Mouse (Mus musculus): ENCODE measurements around the gene Dcbld2. TPM values are rescaled to one million over a fixed set of nuclear protein-coding genes. Genes with fewer than 3 reads are reported as not detected.

Dcbld2 gene
- total RNA-seq, 2 experiments from 2014 or later: 10.7 to 11.1 TPM

GRCm38 (mm10) chr16:58409825-58410224 is 1.6 kb downstream of the Dcbld2 start:
- peak in 1 of 2 experiments; percentile 10 for DNase-seq (ENCODE audit: low spot score in 2 of 2)
- H3K4me3 ChIP-seq: peak overlapping the region; percentile 60
- TF ChIP-seq CTCF (conservative IDR thresholded peaks at IDR 0.05): peak; percentile 30
- H3K27ac ChIP-seq: no peak overlapping the region

- TF ChIP-seq CTCF (conservative IDR thresholded peaks at IDR 0.05): no peak
These were observed 6.6 kb downstream of the Dcbld2 start for GRCm38 (mm10) chr16:58414801-58415200.

GRCm38 (mm10) chr16:58415500-58415899 is 7.3 kb downstream of the Dcbld2 start:
- no peak overlapping the region for H3K4me3 ChIP-seq
- DNase-seq (ENCODE audit: low spot score in 2 of 2): no peak
- no peak overlapping the region for H3K27ac ChIP-seq
- no peak for TF ChIP-seq CTCF (conservative IDR thresholded peaks at IDR 0.05)

More at GRCm38 (mm10) chr16:58414801-58415200, 6.6 kb downstream of the Dcbld2 start:
- DNase-seq (ENCODE audit: low spot score in 2 of 2): no peak
- no peak overlapping the region for H3K27ac ChIP-seq
- H3K4me3 ChIP-seq: no peak overlapping the region

GRCm38 (mm10) chr16:58421696-58422354 is 13.6 kb downstream of the Dcbld2 start:
- Histone ChIP-seq H3K27ac (peak overlapping the region; percentile 15; the same call in 1 of the 2 replicates), H3K4me3 (no peak overlapping the region)
- TF ChIP-seq CTCF (conservative IDR thresholded peaks at IDR 0.05): no peak
- DNase-seq (ENCODE audit: low spot score in 2 of 2): peak; percentile 17 to 29

- TF ChIP-seq CTCF (conservative IDR thresholded peaks at IDR 0.05): no peak
- Histone ChIP-seq H3K27ac (no peak overlapping the region), H3K4me3 (no peak overlapping the region)
- no peak for DNase-seq (ENCODE audit: low spot score in 2 of 2)
These were observed 22.0 kb downstream of the Dcbld2 start for GRCm38 (mm10) chr16:58430246-58430645.

- H3K27ac ChIP-seq: no peak overlapping the region
- TF ChIP-seq CTCF (conservative IDR thresholded peaks at IDR 0.05): no peak
- DNase-seq (ENCODE audit: low spot score in 2 of 2): no peak
- H3K4me3 ChIP-seq: no peak overlapping the region
These were observed 24.1 kb downstream of the Dcbld2 start for GRCm38 (mm10) chr16:58432384-58432783.

- no peak overlapping the region for H3K4me3 ChIP-seq
- TF ChIP-seq CTCF (conservative IDR thresholded peaks at IDR 0.05): peak; percentile 61
- H3K27ac ChIP-seq: no peak overlapping the region
- no peak for DNase-seq (ENCODE audit: low spot score in 2 of 2)
These were observed 36.5 kb downstream of the Dcbld2 start for GRCm38 (mm10) chr16:58444735-58445134.

GRCm38 (mm10) chr16:58446281-58447259 is 38.3 kb downstream of the Dcbld2 start:
- DNase-seq (ENCODE audit: low spot score in 2 of 2): no peak

GRCm38 (mm10) chr16:58449073-58449472 is 40.8 kb downstream of the Dcbld2 start:
- no peak overlapping the region for H3K4me3 ChIP-seq
- no peak for DNase-seq (ENCODE audit: low spot score in 2 of 2)
- no peak for TF ChIP-seq CTCF (conservative IDR thresholded peaks at IDR 0.05)
- H3K27ac ChIP-seq: no peak overlapping the region

More at GRCm38 (mm10) chr16:58446281-58447259, 38.3 kb downstream of the Dcbld2 start:
- H3K4me3 ChIP-seq: no peak overlapping the region
- no peak overlapping the region for H3K27ac ChIP-seq
- peak; percentile 53 for TF ChIP-seq CTCF (conservative IDR thresholded peaks at IDR 0.05)

GRCm38 (mm10) chr16:58450648-58451047 is 42.4 kb downstream of the Dcbld2 start:
- TF ChIP-seq CTCF (conservative IDR thresholded peaks at IDR 0.05): peak; percentile 17; the same call in 1 of the 2 replicates
- Histone ChIP-seq H3K27ac (no peak overlapping the region), H3K4me3 (no peak overlapping the region)
- no peak for DNase-seq (ENCODE audit: low spot score in 2 of 2)

GRCm38 (mm10) chr16:58451647-58452046 is 43.4 kb downstream of the Dcbld2 start:
- DNase-seq (ENCODE audit: low spot score in 2 of 2): no peak
- TF ChIP-seq CTCF (conservative IDR thresholded peaks at IDR 0.05): peak; percentile 73
- H3K4me3 ChIP-seq: no peak overlapping the region
- H3K27ac ChIP-seq: no peak overlapping the region

GRCm38 (mm10) chr16:58453138-58453537 is 44.9 kb downstream of the Dcbld2 start:
- DNase-seq (ENCODE audit: low spot score in 2 of 2): no peak
- no peak for TF ChIP-seq CTCF (conservative IDR thresholded peaks at IDR 0.05)

GRCm38 (mm10) chr16:58453820-58454219 is 45.6 kb downstream of the Dcbld2 start:
- no peak for TF ChIP-seq CTCF (conservative IDR thresholded peaks at IDR 0.05)
- no peak for DNase-seq (ENCODE audit: low spot score in 2 of 2)
- H3K4me3 ChIP-seq: no peak overlapping the region

More at GRCm38 (mm10) chr16:58453138-58453537, 44.9 kb downstream of the Dcbld2 start:
- Histone ChIP-seq H3K4me3 (no peak overlapping the region), H3K27ac (no peak overlapping the region)

More at GRCm38 (mm10) chr16:58453820-58454219, 45.6 kb downstream of the Dcbld2 start:
- H3K27ac ChIP-seq: no peak overlapping the region
